Mouse (Mus musculus): ENCODE measurements around the gene Gm4981.
"Not testable (repeated sequence)": the region's sequence is repeated elsewhere in the genome, so short reads cannot be mapped to it uniquely, and the experiment has no call there.

DNA sequence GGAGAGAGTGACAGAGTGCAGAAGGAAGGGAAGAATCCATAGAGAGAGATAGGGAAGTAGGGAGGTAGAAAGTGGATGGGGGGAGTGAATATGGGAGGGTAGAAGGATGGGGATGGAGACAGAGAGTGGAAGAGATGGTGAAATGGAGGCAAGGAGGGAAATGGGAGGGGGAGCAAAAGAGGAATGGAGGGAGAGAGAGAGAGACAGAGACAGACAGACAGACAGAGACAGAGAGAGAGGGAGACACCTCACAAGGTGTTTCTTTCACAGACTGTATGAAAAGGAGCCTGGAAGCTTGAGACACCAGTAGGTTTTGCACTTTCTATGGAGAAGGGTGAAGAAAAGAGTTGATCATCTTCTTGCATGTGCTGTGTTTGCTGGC lies 2.8 kb downstream of the Gm4981 start:
- TF ChIP-seq CTCF, EP300 (IDR thresholded peaks at IDR 0.05): not testable (repeated sequence)

All from lung, postnatal 0 days (tissue).